ENCODE assay signal across 7 mouse cellular contexts in genomic region chr9:32158837-32159543, GRCm38 (mm10). TPM values are rescaled to one million over a fixed set of nuclear protein-coding genes. Genes with fewer than 3 reads are reported as not detected.
DNase-seq lines count a peak whose midpoint lies in the region; ATAC-seq and TF ChIP-seq lines count a peak whose summit lies in the region.

No protein-coding gene starts in this region.

- no peak overlapping the region for H3K27ac ChIP-seq in forebrain, embryonic 16.5 days (ENCODE audit: low read length)
- H3K27ac ChIP-seq in intestine, embryonic 15.5 days = no peak overlapping the region
- H3K27ac ChIP-seq in midbrain, embryonic 11.5 days (ENCODE audit: low read depth, low read length) = no peak overlapping the region
- no peak overlapping the region for H3K27ac ChIP-seq in spleen, adult 2 months (ENCODE audit: insufficient read depth, low read length)

- no peaks in the 10 kb centered on the region for H3K4me1 ChIP-seq in forebrain, embryonic 16.5 days (replicated peaks; ENCODE audit: control insufficient read depth, insufficient read depth, low read length)
- no peaks in the 10 kb centered on the region for H3K4me1 ChIP-seq in intestine, embryonic 15.5 days (replicated peaks)
- no peaks in the 10 kb centered on the region for H3K4me1 ChIP-seq in midbrain, embryonic 11.5 days (ENCODE audit: control insufficient read depth, insufficient read depth, low read length)
- no peaks in the 10 kb centered on the region for H3K4me1 ChIP-seq in spleen, adult 2 months (ENCODE audit: control insufficient read depth, insufficient read depth, insufficient read length)

- H3K27me3 ChIP-seq in forebrain, embryonic 16.5 days (replicated peaks; ENCODE audit: control insufficient read depth, insufficient read depth, low read length) = no peaks in the 10 kb centered on the region
- H3K27me3 ChIP-seq in intestine, embryonic 15.5 days (replicated peaks) = no peaks in the 10 kb centered on the region
- H3K27me3 ChIP-seq in midbrain, embryonic 11.5 days (ENCODE audit: control insufficient read depth, insufficient read depth, low read length) = no peaks in the 10 kb centered on the region
- no peaks in the 10 kb centered on the region for H3K27me3 ChIP-seq in spleen, adult 2 months (ENCODE audit: control insufficient read depth, insufficient read depth, low read length)

- intact Hi-C loops in left cerebral cortex, postnatal 36 days (cut with DNase I) = loop anchor here (1.0 to 5.0 kb wide), 2 partner anchors 127 to 188 kb away; no protein-coding TSS in a partner anchor

- no peak overlapping the region for H3K4me3 ChIP-seq in forebrain, embryonic 16.5 days (replicated peaks; ENCODE audit: low read length)
- no peak overlapping the region for H3K4me3 ChIP-seq in intestine, embryonic 15.5 days (replicated peaks)
- no peak overlapping the region for H3K4me3 ChIP-seq in midbrain, embryonic 11.5 days (ENCODE audit: low read depth, low read length)
- no peak overlapping the region for H3K4me3 ChIP-seq in spleen, adult 2 months (ENCODE audit: extremely low read depth, insufficient read depth, insufficient read length)

- H3K9me3 ChIP-seq in forebrain, embryonic 16.5 days (ENCODE audit: control insufficient read depth, low read length) = no peaks in the 10 kb centered on the region
- no peaks in the 10 kb centered on the region for H3K9me3 ChIP-seq in intestine, embryonic 15.5 days
- no peaks in the 10 kb centered on the region for H3K9me3 ChIP-seq in midbrain, embryonic 11.5 days (ENCODE audit: control insufficient read depth, low read length)

- 16% methylated on average over 3 of the region's 3 CpGs for WGBS in forebrain, embryonic 16.5 days
- 28% methylated on average over 3 of the region's 3 CpGs for WGBS in intestine, embryonic 15.5 days
- WGBS in midbrain, embryonic 11.5 days = 28% methylated on average over 3 of the region's 3 CpGs
- 30% methylated on average over 3 of the region's 3 CpGs for WGBS in spleen, adult 2 months

- H3K9ac ChIP-seq in forebrain, embryonic 16.5 days (replicated peaks; ENCODE audit: low read depth, low read length) = no peak overlapping the region
- H3K9ac ChIP-seq in intestine, embryonic 15.5 days = no peak overlapping the region
- no peak overlapping the region for H3K9ac ChIP-seq in midbrain, embryonic 11.5 days (ENCODE audit: low read length)

- TF ChIP-seq POLR2A in spleen, adult 2 months (IDR thresholded peaks at IDR 0.05; ENCODE audit: low read depth, low read length) = no peak

- no peak overlapping the region for H3K4me2 ChIP-seq in forebrain, embryonic 16.5 days (ENCODE audit: low read length)
- no peak overlapping the region for H3K4me2 ChIP-seq in intestine, embryonic 15.5 days (replicated peaks)
- H3K4me2 ChIP-seq in midbrain, embryonic 11.5 days = no peak overlapping the region

- TF ChIP-seq CTCF in spleen, adult 2 months (IDR thresholded peaks at IDR 0.05; ENCODE audit: extremely low read depth, insufficient read depth, insufficient read length, insufficient replicate concordance) = peak; percentile 88; the same call in 1 of the 2 replicates

- no peaks in the 10 kb centered on the region for H3K36me3 ChIP-seq in forebrain, embryonic 16.5 days (ENCODE audit: control insufficient read depth, insufficient read depth)
- H3K36me3 ChIP-seq in intestine, embryonic 15.5 days = no peaks in the 10 kb centered on the region
- no peaks in the 10 kb centered on the region for H3K36me3 ChIP-seq in midbrain, embryonic 11.5 days (ENCODE audit: control insufficient read depth, insufficient read depth, low read length)
- no peaks in the 10 kb centered on the region for H3K36me3 ChIP-seq in spleen, adult 2 months (ENCODE audit: control insufficient read depth, insufficient read depth, low read length)

- peak; percentile 84 for DNase-seq in R1 (ENCODE audit: low read depth, low spot score)
- peak; percentile 44 for DNase-seq in cerebellum, adult 11 months
- DNase-seq in left cerebral cortex, postnatal 36 days (ENCODE audit: low spot score in 2 of 2) = peak; percentile 55 to 66
- DNase-seq in midbrain, embryonic 11.5 days (ENCODE audit: low spot score, missing footprints) = peak; percentile 94
- peak in 1 of 2 experiments; percentile 56 for DNase-seq in spleen, adult 2 months (ENCODE audit: low read depth in 1 of 2, low spot score in 2 of 2)

- ATAC-seq in forebrain, embryonic 16.5 days = peak; percentile 76
- ATAC-seq in intestine, embryonic 15.5 days = peak; percentile 92
- peak; percentile 66; the same call in 1 of the 2 replicates for ATAC-seq in midbrain, embryonic 11.5 days (ENCODE audit: low FRiP score)

RNA-seq across cellular contexts. Expression of gene Arhgap32, which starts 43.1 kb away (rescaled TPM):
- polyA plus RNA-seq in forebrain, embryonic 16.5 days (2015; fragmentation: Nextera tagmentation; extraction: Ambion mirVana) = 11.4 and 12.0 TPM in 2 replicates
- polyA plus RNA-seq in intestine, embryonic 15.5 days (2015; fragmentation: Nextera tagmentation; extraction: Ambion mirVana) = 9.7 and 10.0 TPM in 2 replicates
- 100 to 1,000 TPM; 471 to 473 TPM for total RNA-seq in left cerebral cortex, postnatal 36 days (2021)
- 6.9 and 7.2 TPM in 2 replicates for polyA plus RNA-seq in midbrain, embryonic 11.5 days (2014; fragmentation: Nextera tagmentation; extraction: Ambion mirVana)
- polyA plus RNA-seq in spleen, adult 2 months (2012; rRNA removed) = 1.2 and 1.5 TPM in 2 replicates
